Mouse (Mus musculus) neural tube, embryonic 11.5 days (tissue): ENCODE results near the gene Rfxank. TPM values are rescaled to one million over a fixed set of nuclear protein-coding genes. Genes with fewer than 3 reads are reported as not detected.
A peak's percentile ranks its signal among the peaks of the same experiment; 100 is the strongest.

Experiments used
- ATAC-seq: fragments of 200-750 bp; cut with Nextera tagmentation; 2 replicates; pipeline ENCODE4 v1.8.0; 2017; ENCODE audit warnings: moderate number of reproducible peaks, mild to moderate bottlenecking, moderate TSS enrichment, moderate library complexity; ENCODE audit not compliant: insufficient read depth, low FRiP score, low TSS enrichment
- DNase-seq: peaks from one replicate; pipeline ENCODE4 v3.0.0-alpha.2; 2015; ENCODE audit warnings: low spot score
- H3K27ac ChIP-seq: fragments of 300-500 bp; sonication (generic); 2 replicates; pipeline ENCODE4 v1.5.1; 2014; ENCODE audit warnings: low read depth, mild to moderate bottlenecking, low read length
- H3K27me3 ChIP-seq: fragments of 300-500 bp; sonication (generic); 2 replicates; pipeline ENCODE4 v1.6.1; 2014; ENCODE audit warnings: mild to moderate bottlenecking, low read length, mixed read lengths; ENCODE audit not compliant: control insufficient read depth, insufficient read depth
- H3K36me3 ChIP-seq: fragments of 300-500 bp; sonication (generic); 2 replicates; pipeline ENCODE4 v1.6.1; 2014; ENCODE audit warnings: mild to moderate bottlenecking, low read length, moderate library complexity, mixed read lengths; ENCODE audit not compliant: control insufficient read depth, insufficient read depth
- H3K4me1 ChIP-seq: fragments of 300-500 bp; sonication (generic); 2 replicates; pipeline ENCODE4 v1.6.1; 2014; ENCODE audit warnings: low read length, mixed read lengths; ENCODE audit not compliant: control insufficient read depth, insufficient read depth
- H3K4me2 ChIP-seq: fragments of 300-500 bp; sonication (generic); 2 replicates; pipeline ENCODE4 v1.6.1; 2014; ENCODE audit warnings: low read depth, mild to moderate bottlenecking, moderate library complexity
- H3K4me3 ChIP-seq: fragments of 300-500 bp; sonication (generic); 2 replicates; pipeline ENCODE4 v1.5.1; 2014; ENCODE audit warnings: low read depth, low read length
- H3K9ac ChIP-seq: fragments of 300-500 bp; sonication (generic); 2 replicates; pipeline ENCODE4 v1.6.1; 2014; ENCODE audit warnings: mild to moderate bottlenecking, low read length
- H3K9me3 ChIP-seq: fragments of 300-500 bp; sonication (generic); 2 replicates; pipeline ENCODE4 v1.6.1; 2016; ENCODE audit warnings: low read length; ENCODE audit not compliant: control insufficient read depth
- WGBS: fragments of 180-500 bp; shearing (Covaris S2); extraction: QIAGEN DNeasy Blood & Tissue Kit; methylation state at CpG from one replicate; pipeline ENCODE4 v1.1.7; 2014; 5-methylcytosine and 5-hydroxymethylcytosine counted together
- polyA plus RNA-seq: library from polyadenylated mRNA; unstranded; fragments of >200 nt; fragmentation: Nextera tagmentation; extraction: Ambion mirVana; gene quantifications from 2 replicates; pipeline ENCODE4 v1.2.1, GENCODE M21; 2014

The Rfxank gene
- polyA plus RNA-seq, 1 experiment from 2014 or later, result 13.3 TPM

DNA sequence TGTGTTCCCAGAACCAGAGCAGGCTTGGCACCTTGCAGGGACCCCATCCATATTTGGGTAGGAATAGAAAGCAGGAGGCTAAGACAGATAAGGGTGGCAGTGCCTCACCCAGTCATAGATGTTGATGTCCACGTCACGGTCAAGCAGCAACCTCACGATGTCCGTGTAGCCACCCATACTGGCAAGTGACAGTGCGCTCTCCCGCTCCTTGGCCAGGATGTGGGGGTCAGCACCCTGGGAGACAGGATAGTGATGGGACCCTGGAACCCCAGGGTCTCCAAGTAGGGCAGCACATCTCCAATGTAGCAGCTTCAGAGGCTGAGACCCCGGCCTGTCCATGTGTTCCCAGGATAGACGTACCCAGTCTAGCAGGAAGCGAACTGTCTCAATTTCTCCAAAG is 4.0 kb downstream of the Rfxank start:
- no peaks in the 10 kb centered on the region for H3K9me3 ChIP-seq
- H3K27me3 ChIP-seq, result no peaks in the 10 kb centered on the region
- H3K4me3 ChIP-seq, result no peak overlapping the region
- H3K9ac ChIP-seq, result no peak overlapping the region
- no peak for ATAC-seq
- 95% methylated on average over 9 of the region's 9 CpGs for WGBS
- H3K4me1 ChIP-seq, result peaks cover 7% of the 10 kb centered on the region
- H3K4me2 ChIP-seq, result no peak overlapping the region
- no peak overlapping the region for H3K27ac ChIP-seq
- no peak for DNase-seq
- H3K36me3 ChIP-seq, result peaks cover 9% of the 10 kb centered on the region

DNA sequence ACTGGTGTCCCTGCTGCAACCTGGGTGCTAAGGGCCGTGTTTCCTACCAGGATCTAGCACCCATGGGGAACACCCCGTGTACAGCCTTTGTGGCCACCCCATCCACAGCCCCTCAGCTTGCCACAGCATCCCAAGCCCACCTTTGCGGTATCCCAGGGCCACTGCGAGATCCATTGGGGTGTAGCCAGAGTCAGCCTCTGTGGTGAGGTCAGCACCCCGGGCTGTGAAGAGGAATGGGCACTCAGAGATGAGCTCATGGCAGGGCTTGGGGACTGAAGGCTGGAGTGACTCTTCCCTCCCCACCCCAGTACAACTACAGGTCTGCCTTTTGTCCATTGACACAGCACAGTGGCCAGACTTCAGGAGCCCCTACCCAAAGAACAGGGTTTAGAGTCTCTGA is 4.9 kb downstream of the Rfxank start:
- H3K9ac ChIP-seq, result no peak overlapping the region
- no peak overlapping the region for H3K27ac ChIP-seq
- no peaks in the 10 kb centered on the region for H3K9me3 ChIP-seq
- WGBS, result 91% methylated on average over 5 of the region's 5 CpGs
- peaks cover 7% of the 10 kb centered on the region for H3K4me1 ChIP-seq
- H3K36me3 ChIP-seq, result peaks cover 9% of the 10 kb centered on the region
- H3K27me3 ChIP-seq, result no peaks in the 10 kb centered on the region
- no peak overlapping the region for H3K4me2 ChIP-seq
- no peak for DNase-seq
- no peak for ATAC-seq
- H3K4me3 ChIP-seq, result no peak overlapping the region

DNA sequence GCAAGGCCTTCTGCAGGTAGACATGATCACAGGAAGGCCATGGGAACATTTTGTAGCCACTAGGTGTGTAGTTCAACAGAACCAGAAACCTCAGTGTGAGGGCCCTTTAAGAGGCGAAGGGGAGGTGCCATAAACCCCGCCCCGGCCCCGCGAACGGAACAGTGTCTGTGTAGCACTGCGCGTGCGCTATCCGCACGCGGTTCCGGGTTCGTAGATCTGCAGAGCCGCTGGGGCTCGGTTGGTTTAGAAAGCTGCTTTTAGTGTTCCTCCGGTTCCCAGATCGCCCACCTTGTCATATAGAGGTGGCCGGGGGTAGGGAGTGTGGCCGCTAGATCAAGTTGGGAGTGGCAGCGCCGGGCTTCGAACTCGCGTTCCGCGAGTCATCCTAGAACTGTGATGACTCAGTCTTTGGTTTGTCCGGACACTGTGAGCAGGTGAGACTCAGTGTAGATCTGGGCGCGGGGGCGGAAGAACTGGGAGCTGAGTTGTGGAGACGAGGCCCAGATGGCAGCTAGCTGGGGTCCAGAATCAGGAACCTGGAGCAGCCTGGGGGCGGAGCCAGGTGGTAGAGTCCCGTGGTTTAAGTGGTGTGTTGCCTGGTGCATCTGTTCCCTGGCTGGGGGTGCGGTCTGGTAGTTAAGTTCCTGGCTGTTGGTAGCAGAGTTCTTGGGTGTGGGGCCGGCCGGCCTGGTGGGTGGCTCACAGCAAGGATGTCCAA is 7.6 kb downstream of the Rfxank start, which contains the start of gene Nr2c2ap:
Gene Nr2c2ap (plus strand): TSS at position 168 of the 718 bp plus-strand sequence.
- no peak within 1 kb of the TSS for H3K27ac ChIP-seq
- peak; percentile 71 for ATAC-seq

DNA sequence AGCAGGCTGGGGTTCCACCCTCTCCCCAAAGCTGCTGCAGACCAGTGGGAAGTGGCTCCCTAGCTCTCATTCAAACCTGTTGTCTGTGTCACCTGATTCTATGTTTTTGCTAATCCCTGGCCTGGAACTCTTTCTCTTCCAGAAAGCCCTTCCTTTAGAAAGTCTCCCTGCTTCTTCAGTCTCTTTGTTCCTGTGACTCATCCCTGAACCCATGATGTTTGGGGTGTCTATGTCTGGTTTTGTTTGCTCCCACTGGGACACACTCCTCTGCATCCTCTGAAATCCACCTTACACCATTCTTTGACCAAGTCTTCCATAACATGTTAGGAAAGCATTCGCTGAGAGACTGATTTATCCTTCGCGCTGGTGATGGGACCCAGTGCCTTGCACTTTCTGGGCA is 8.9 kb downstream of the Rfxank start:
- H3K4me2 ChIP-seq, result no peak overlapping the region
- 82% methylated on average over 3 of the region's 3 CpGs for WGBS
- ATAC-seq, result no peak
- no peak overlapping the region for H3K4me3 ChIP-seq
- no peaks in the 10 kb centered on the region for H3K27me3 ChIP-seq
- no peak for DNase-seq
- H3K9ac ChIP-seq, result no peak overlapping the region
- H3K4me1 ChIP-seq, result peaks cover 3% of the 10 kb centered on the region
- H3K27ac ChIP-seq, result no peak overlapping the region
- no peaks in the 10 kb centered on the region for H3K9me3 ChIP-seq
- peaks cover 6% of the 10 kb centered on the region for H3K36me3 ChIP-seq

More for the DNA sequence above, 7.6 kb downstream of the Rfxank start, which contains the start of gene Nr2c2ap:
- H3K36me3 ChIP-seq, result peaks cover 6% of the 10 kb centered on the region
- WGBS, result under 1% methylated on average over 37 of the region's 37 CpGs
- H3K4me3 ChIP-seq, result peak within 1 kb of the TSS; percentile 61
- peak within 1 kb of the TSS; percentile 61 for H3K9ac ChIP-seq
- H3K9me3 ChIP-seq, result no peaks in the 10 kb centered on the region
- peaks cover 3% of the 10 kb centered on the region for H3K4me1 ChIP-seq
- H3K27me3 ChIP-seq, result no peaks in the 10 kb centered on the region
- peak within 1 kb of the TSS; percentile 76 for H3K4me2 ChIP-seq
- DNase-seq, result peak; percentile 88

DNA sequence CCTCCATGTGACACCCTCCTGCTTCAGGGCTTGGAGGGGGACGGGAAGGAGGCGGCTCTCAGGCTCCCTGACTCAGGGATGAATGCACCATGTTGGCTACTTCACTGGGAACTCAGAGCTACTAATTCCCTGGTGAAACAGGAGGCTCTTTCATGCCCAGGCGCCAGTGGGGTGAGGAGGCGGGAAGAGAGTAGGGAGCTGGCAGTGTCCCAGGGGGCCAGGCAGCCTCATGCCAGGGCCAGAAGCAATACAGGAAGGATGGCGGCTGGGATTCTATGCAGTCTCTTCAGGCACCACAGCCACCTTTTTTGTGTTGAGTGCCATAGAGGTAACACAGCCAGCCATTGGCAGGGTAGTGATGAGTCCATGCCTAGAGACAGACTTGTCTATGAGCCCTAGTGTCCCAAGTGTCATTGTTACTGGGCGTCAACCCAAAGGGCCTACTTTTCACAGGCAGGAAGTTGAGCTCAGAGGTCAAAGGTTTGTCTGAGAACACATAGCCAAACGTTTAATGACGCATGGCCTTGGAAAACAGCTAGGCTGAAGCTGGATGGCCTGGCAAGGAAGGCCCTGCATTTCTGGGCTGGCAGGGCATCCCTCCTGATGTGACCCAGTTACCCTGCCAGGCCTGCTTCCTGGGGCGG is 9.5 kb downstream of the Rfxank start:
- ATAC-seq, result no peak
- WGBS, result 70% methylated on average over 9 of the region's 9 CpGs
- H3K27ac ChIP-seq, result no peak overlapping the region

DNA sequence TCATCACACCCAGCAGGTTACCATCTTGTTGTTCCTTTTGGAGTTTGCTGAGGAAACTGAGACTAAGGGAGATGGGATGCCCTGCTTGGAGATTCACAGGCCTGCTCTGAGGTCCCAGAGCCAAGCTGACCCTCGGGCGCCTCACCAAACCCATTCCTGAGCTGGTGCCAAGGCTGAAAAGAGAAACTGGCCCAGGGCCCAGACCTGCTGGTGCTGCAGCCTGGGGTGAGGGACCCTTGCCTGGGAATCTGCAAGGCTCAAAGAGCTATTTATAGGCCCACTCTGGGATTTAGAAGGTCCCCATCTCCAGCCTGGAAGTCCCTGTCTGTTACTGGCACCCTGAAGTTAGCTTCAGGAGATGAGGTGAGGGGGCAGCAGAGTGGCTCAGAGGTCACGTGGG is 10.5 kb downstream of the Rfxank start:
- peaks cover 4% of the 10 kb centered on the region for H3K36me3 ChIP-seq
- H3K27ac ChIP-seq, result no peak overlapping the region
- no peak for ATAC-seq
- no peaks in the 10 kb centered on the region for H3K27me3 ChIP-seq
- peaks cover 3% of the 10 kb centered on the region for H3K4me1 ChIP-seq
- no peak overlapping the region for H3K4me2 ChIP-seq
- no peak overlapping the region for H3K9ac ChIP-seq
- H3K4me3 ChIP-seq, result no peak overlapping the region
- no peak for DNase-seq
- WGBS, result 85% methylated on average over 3 of the region's 3 CpGs
- H3K9me3 ChIP-seq, result no peaks in the 10 kb centered on the region

More for the DNA sequence above, 9.5 kb downstream of the Rfxank start:
- H3K27me3 ChIP-seq, result no peaks in the 10 kb centered on the region
- no peak overlapping the region for H3K4me2 ChIP-seq
- no peak overlapping the region for H3K4me3 ChIP-seq
- no peak for DNase-seq
- H3K4me1 ChIP-seq, result peaks cover 3% of the 10 kb centered on the region
- H3K9me3 ChIP-seq, result no peaks in the 10 kb centered on the region
- H3K9ac ChIP-seq, result no peak overlapping the region
- peaks cover 6% of the 10 kb centered on the region for H3K36me3 ChIP-seq

DNA sequence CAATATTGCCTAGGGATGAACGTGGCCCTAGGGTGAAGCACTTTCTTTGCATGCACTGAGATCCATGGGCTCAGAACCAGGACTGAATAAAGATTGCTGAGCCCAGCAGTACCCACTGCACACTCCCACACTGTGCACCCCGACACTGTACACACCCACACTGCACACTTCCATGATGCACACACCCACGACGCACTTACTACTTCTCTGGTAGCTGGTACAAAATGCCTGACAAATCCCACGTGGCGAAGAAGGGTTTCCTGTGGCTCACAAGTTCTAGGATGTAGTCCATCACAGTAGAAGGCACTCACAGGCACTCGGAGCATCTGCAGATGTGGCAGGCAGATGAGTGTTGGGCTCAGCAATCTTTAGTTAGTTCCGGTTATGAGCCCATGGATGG is 14.0 kb downstream of the Rfxank start:
- Histone ChIP-seq H3K27ac (no peak overlapping the region), H3K27me3 (no peaks in the 10 kb centered on the region), H3K4me1 (no peaks in the 10 kb centered on the region), H3K36me3 (no peaks in the 10 kb centered on the region), H3K9me3 (no peaks in the 10 kb centered on the region), H3K4me2 (no peak overlapping the region), H3K9ac (no peak overlapping the region), H3K4me3 (no peak overlapping the region)
- no peak for ATAC-seq
- DNase-seq, result no peak
- 70% methylated on average over 8 of the region's 8 CpGs for WGBS

DNA sequence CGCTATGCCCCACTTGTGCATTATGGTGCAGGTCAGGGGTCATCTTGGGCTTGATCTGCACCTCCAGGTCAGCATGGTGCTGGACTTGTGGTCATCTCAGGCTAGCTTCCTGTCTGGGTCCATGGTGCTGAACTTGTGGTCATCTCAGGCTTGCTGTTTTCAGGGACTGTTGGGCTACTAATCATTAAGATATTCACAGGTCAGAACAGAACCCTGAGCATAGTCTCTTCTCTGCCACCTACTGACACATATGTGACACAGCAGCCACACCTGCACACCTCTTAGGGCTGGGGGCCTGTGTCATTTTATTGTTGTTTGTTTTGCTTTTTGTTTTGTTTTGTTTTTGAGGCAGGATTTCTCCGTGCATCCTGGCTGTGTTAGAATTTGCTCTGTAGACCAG is 16.1 kb downstream of the Rfxank start:
- no peaks in the 10 kb centered on the region for H3K9me3 ChIP-seq
- H3K36me3 ChIP-seq, result no peaks in the 10 kb centered on the region
- no peak overlapping the region for H3K27ac ChIP-seq
- no peak overlapping the region for H3K4me3 ChIP-seq
- DNase-seq (no peak), ATAC-seq (no peak)
- 49% methylated on average over 2 of the region's 2 CpGs for WGBS
- H3K27me3 ChIP-seq, result peaks cover 4% of the 10 kb centered on the region; the same call in 1 of the 2 replicates
- no peak overlapping the region for H3K4me2 ChIP-seq
- H3K9ac ChIP-seq, result no peak overlapping the region
- H3K4me1 ChIP-seq, result peaks cover 3% of the 10 kb centered on the region; the same call in 1 of the 2 replicates

DNA sequence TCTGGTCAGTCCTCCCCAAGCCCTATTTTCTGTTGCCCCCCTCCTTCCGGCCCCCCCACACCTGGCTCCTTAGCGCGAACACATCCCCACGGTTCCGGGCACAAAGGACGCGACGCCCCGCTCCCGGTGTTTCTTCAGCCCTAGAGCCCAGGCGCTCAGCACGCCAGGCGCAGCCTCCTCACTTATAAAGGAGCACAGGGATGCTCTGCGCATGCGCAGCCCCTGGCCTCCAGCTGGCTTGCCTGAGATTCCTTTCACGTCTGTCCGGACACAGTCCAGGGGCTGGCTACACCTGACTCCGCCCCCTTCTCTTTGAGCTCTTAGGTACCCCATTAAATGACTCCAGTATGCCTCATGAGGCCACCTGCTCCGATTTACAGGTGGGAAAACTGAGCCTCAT is 18.3 kb downstream of the Rfxank start, which contains the start of gene Ncan:
Gene Ncan (minus strand): TSS at position 207 of the 400 bp plus-strand sequence.
- Histone ChIP-seq H3K36me3 (no peaks in the 10 kb centered on the region), H3K27ac (peak within 1 kb of the TSS; percentile 92), H3K4me3 (peak within 1 kb of the TSS; percentile 38), H3K4me2 (peak within 1 kb of the TSS; percentile 73), H3K9me3 (no peaks in the 10 kb centered on the region), H3K9ac (peak within 1 kb of the TSS; percentile 64), H3K4me1 (peaks cover 3% of the 10 kb centered on the region; the same call in 1 of the 2 replicates), H3K27me3 (peaks cover 4% of the 10 kb centered on the region)
- DNase-seq (peak; percentile 91), ATAC-seq (peak; percentile 70; the same call in 1 of the 2 replicates)
- 2% methylated on average over 19 of the region's 19 CpGs for WGBS
